Mouse (Mus musculus) kidney, adult 2 months (tissue): Measurements from ENCODE around the gene 4921504E06Rik. TPM values are rescaled to one million over a fixed set of nuclear protein-coding genes. Genes with fewer than 3 reads are reported as not detected.
A peak's percentile ranks its signal among the peaks of the same experiment; 100 is the strongest.

Experiments
- DNase-seq: peaks from one replicate; pipeline ENCODE4 v3.0.0; 2021
- H3K27ac ChIP-seq: fragments of 200-500 bp; 2 replicates; pipeline ENCODE4 v1.5.1; 2012; ENCODE audit warnings: low read depth, low read length, control low read depth, inconsistent platforms; ENCODE audit not compliant: insufficient read depth
- H3K27me3 ChIP-seq: fragments of 200-500 bp; replicated peaks from 2 replicates; pipeline ENCODE4 v1.6.1; 2012; ENCODE audit warnings: mild to moderate bottlenecking, moderate library complexity, low read length, inconsistent platforms; ENCODE audit not compliant: control insufficient read depth, insufficient read depth
- H3K36me3 ChIP-seq: fragments of 200-500 bp; 2 replicates; pipeline ENCODE4 v1.6.1; 2012; ENCODE audit warnings: mild to moderate bottlenecking, moderate library complexity, low read length, inconsistent platforms; ENCODE audit not compliant: control insufficient read depth, insufficient read depth
- H3K4me1 ChIP-seq: fragments of 200-500 bp; 2 replicates; pipeline ENCODE4 v1.6.1; 2011; ENCODE audit warnings: low read length; ENCODE audit not compliant: control insufficient read depth, insufficient read depth
- H3K4me3 ChIP-seq: fragments of 200-500 bp; 2 replicates; pipeline ENCODE4 v1.5.1; 2011; ENCODE audit warnings: mild to moderate bottlenecking, low read depth, low read length, control low read depth; ENCODE audit not compliant: insufficient read depth
- CTCF ChIP-seq: fragments of 200-500 bp; conservative IDR thresholded peaks from 2 replicates; pipeline ENCODE4 v1.5.1; 2011; ENCODE audit warnings: low read depth, mild to moderate bottlenecking, control low read depth, low read length, moderate library complexity, mixed read lengths; ENCODE audit not compliant: insufficient read depth, insufficient read length
- POLR2A ChIP-seq: fragments of 200-500 bp; IDR thresholded peaks from one replicate; pipeline ENCODE4 v1.6.1; 2011; ENCODE audit warnings: low read depth, low read length, control low read depth
- WGBS: fragments of 180-500 bp; shearing (Covaris S2); methylation state at CpG from one replicate; pipeline ENCODE4 v1.1.7; 2018; 5-methylcytosine and 5-hydroxymethylcytosine counted together
- polyA plus RNA-seq: library from polyadenylated mRNA; depleted of rRNA; stranded (reverse); fragments of >200 nt; gene quantifications from 2 replicates; pipeline ENCODE4 v1.2.3, GENCODE M21; 2012

Gene 4921504E06Rik
- polyA plus RNA-seq, 1 experiment = not detected

DNA sequence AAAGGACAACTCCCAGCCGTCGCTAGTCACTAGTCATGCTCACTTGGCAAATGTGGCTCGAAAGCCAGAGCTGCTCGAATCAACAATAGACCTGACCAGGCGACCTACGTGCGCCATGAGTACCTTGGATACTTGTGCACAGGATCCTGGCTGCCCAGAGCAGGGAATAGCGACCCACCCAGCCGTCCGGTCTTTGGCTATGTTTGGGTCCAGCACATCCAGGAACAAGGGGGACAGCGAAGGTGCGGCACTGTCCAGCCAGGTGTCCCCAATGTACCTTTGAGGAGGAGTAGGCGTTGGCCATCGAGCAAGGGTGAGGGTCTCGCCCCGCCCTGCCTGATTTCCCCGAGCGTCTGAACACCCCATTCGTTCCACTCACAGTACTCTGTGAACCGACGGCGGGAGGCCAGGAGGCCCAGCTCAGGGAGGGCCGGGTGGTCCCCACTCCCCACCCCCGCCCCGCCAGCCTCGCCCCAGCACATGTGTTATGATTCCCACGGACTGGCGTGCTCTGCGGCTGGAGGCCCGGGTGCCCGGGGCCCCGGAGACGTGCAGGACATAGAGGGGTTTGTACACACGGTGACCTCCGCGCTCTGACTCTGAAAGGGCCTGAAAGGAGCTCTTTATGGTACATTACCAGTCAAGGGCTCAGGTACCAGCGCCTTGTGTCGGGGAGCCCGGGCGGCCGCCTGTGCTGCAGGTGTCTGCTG, 121.9 kb downstream of the 4921504E06Rik start:
- Histone ChIP-seq H3K27ac (no peak overlapping the region), H3K27me3 (peaks cover 3% of the 10 kb centered on the region; the same call in 1 of the 2 replicates), H3K4me1 (no peaks in the 10 kb centered on the region), H3K4me3 (no peak overlapping the region), H3K36me3 (no peaks in the 10 kb centered on the region)
- WGBS = 3% methylated on average over 41 of the region's 41 CpGs
- TF ChIP-seq CTCF (no peak), POLR2A (no peak)
- DNase-seq = no peak

DNA sequence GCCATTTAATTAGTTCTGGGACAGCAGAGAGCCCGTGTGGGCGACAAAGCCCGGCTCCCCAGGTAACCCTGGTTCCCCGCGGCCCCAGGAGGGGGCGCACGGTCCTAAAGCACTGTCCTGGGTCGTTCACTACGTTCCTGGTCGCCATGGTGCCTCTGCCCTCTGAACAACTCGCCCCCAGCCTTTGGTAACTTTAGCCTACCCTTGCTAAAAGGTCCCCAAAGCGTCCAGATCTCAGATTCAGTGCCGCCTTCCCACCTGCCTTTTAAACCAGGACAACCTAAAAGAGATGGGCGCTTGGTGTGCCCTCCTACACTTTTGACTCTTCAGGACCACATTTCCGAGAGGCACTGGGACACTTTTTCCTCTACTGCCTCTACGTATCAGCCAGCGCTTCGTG, 122.5 kb downstream of the 4921504E06Rik start:
- no peak for DNase-seq
- no peak for TF ChIP-seq CTCF
- no peak for TF ChIP-seq POLR2A
- no peaks in the 10 kb centered on the region for H3K36me3 ChIP-seq
- H3K4me3 ChIP-seq = no peak overlapping the region
- no peak overlapping the region for H3K27ac ChIP-seq
- whole genome bisulfite sequencing = 3% methylated on average over 18 of the region's 18 CpGs
- no peaks in the 10 kb centered on the region for H3K4me1 ChIP-seq
- H3K27me3 ChIP-seq = peaks cover 3% of the 10 kb centered on the region; the same call in 1 of the 2 replicates

DNA sequence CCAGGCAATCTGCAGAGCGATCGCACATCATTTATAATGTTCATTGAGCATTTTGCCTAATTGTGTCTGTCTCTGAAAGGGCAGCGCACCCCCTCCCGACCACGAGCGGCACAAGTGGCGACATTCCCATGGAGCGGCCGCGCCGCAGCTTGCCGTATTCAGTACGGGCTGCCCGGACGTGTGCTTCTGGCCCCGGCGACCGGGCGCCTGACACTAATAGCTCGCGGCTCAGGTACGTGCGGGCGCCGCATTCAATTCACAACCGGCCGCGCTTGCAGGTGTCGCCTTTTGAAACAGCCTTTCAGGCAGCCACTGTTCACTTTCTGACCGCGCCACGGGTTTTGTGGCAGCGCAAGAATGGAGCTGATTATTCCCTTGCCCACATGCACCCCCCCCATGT, 123.0 kb downstream of the 4921504E06Rik start:
- Histone ChIP-seq H3K4me1 (no peaks in the 10 kb centered on the region), H3K4me3 (no peak overlapping the region), H3K27ac (no peak overlapping the region), H3K36me3 (no peaks in the 10 kb centered on the region), H3K27me3 (peaks cover 3% of the 10 kb centered on the region; the same call in 1 of the 2 replicates)
- no peak for DNase-seq
- TF ChIP-seq POLR2A = no peak
- no peak for TF ChIP-seq CTCF
- WGBS = 1% methylated on average over 33 of the region's 33 CpGs

DNA sequence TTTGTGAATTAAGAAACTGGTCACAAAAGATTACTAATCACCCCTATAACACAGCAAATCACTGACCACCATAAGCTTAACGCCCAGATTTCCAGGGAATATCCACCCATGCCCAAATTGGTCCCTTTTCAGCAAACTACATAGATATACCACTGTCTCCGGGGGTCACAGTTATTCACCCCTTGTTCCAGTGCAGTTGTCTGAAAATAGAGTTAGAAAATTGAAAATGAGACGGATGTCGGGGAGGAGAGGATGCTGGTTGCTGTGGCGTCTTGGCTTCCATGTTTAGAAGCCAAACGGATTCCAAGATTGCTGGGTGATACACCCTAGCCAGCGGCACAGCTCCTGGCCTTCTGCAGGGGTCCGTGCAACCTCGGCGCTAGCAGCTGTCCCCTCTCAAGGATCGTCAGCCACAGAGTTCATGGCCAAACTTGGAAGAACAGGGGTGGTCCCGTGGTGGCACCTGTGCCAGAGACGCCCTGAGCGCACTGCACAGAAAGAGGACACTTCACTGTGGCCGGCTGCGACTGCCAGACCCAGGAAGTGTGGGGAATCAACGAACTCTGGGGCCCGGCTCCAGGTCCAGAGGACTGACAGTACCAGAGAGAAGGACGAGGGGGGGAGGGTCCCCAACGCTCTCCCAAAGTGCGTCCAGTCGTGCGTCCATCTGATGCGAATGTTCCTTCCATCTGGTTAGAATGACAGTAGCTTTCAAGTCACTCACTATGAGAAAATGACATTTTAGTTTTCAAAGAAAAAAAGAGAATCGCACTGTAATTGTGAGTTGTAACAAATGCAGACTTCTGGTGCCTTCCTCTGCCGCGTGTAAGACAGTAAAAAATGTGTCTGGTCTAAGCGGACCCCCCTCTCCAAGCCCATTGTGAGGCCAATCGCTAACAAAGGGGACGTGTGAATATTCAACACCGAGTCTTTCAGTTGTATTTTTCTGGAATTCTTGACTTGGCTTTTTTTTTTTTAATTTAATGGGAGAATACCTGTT, 123.7 kb downstream of the 4921504E06Rik start:
- peaks cover 3% of the 10 kb centered on the region; the same call in 1 of the 2 replicates for H3K27me3 ChIP-seq
- TF ChIP-seq CTCF (no peak), POLR2A (no peak)
- no peak for DNase-seq

DNA sequence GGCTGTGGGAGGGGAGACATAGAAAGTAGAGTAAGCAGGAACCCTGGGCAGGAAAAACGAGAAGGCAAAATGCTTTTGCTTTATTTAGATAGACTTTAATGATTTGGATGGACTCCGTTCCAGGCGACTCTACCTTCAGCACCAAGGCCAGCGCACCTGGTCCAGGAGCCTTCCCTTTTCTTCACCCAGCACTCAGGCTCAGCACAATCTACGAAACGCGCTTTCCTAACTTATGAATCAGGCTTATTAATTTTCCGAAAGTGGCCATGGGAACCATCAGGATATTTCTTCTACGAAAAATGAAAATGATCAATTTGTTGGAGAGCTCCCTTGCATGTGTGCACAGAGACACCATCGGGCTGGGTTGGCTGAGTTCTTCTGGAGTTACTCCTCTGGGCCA, 124.7 kb downstream of the 4921504E06Rik start:
- Histone ChIP-seq H3K36me3 (no peaks in the 10 kb centered on the region), H3K27ac (no peak overlapping the region), H3K4me1 (no peaks in the 10 kb centered on the region), H3K27me3 (peaks cover 3% of the 10 kb centered on the region; the same call in 1 of the 2 replicates), H3K4me3 (no peak overlapping the region)
- TF ChIP-seq POLR2A (no peak), CTCF (no peak)
- 3% methylated on average over 10 of the region's 10 CpGs for WGBS
- peak; percentile 48 for DNase-seq

More for the DNA sequence above, 123.7 kb downstream of the 4921504E06Rik start:
- Histone ChIP-seq H3K4me1 (no peaks in the 10 kb centered on the region), H3K4me3 (no peak overlapping the region), H3K36me3 (no peaks in the 10 kb centered on the region), H3K27ac (no peak overlapping the region)
- WGBS = 4% methylated on average over 31 of the region's 31 CpGs

DNA sequence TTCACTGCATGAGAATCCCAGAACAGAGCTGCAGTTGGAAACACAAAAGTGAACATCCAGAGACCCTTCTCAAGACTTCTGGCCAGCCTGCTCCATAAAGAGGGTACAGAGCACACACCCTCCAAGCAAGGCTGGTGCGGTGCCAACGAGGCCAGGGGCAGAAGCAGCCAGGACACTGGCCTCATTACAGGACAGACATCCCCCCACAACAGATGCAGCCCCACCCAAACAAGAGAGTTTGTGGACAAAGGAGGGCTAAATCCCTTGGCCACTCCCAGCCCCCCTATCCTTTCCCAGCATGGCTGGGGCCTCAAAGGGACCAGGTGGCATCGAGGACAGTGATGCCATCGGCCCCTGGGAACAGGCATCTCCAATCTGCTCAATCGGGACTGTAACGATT, 130.6 kb downstream of the 4921504E06Rik start:
- DNase-seq = no peak
- no peaks in the 10 kb centered on the region for H3K4me1 ChIP-seq
- H3K27ac ChIP-seq = no peak overlapping the region
- H3K4me3 ChIP-seq = no peak overlapping the region
- no peak for TF ChIP-seq CTCF
- no peak for TF ChIP-seq POLR2A
- H3K36me3 ChIP-seq = no peaks in the 10 kb centered on the region
- 73% methylated on average over 6 of the region's 6 CpGs for WGBS
- no peaks in the 10 kb centered on the region for H3K27me3 ChIP-seq

DNA sequence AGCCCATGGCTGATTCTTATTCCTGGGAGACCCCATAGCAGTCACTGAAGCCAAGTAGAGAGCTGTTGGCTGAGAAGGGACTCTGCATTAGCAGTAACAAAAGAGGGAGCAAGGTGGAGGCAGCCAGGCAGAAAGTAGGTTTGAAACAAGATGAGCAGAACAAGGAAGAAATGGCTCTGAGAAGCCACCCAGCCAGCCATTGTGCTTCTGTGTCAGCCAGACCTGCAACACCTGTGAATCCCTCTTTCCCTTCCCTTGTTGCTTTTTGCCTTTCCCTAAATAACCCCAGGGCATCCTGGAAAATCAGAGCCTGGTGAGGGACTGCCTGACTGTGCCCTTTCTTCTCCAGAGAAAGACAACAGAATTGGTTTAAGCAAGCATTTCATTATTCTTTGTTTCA, 131.5 kb downstream of the 4921504E06Rik start:
- no peak overlapping the region for H3K27ac ChIP-seq
- H3K4me1 ChIP-seq = no peaks in the 10 kb centered on the region
- H3K27me3 ChIP-seq = no peaks in the 10 kb centered on the region
- DNase-seq = no peak
- TF ChIP-seq POLR2A (no peak), CTCF (no peak)
- H3K4me3 ChIP-seq = no peak overlapping the region
- no peaks in the 10 kb centered on the region for H3K36me3 ChIP-seq
